Comparison of ENCODE assay signal across 8 mouse cellular contexts in genomic region chr7:128297291-128297616, GRCm38 (mm10). TPM values are rescaled to one million over a fixed set of nuclear protein-coding genes. Genes with fewer than 3 reads are reported as not detected.
DNase-seq lines count a peak whose midpoint lies in the region; ATAC-seq and TF ChIP-seq lines count a peak whose summit lies in the region.

No protein-coding gene starts in this region.

- peak overlapping the region; percentile 93 for H3K4me2 ChIP-seq in kidney, postnatal 0 days (ENCODE audit: low read length)
- peak overlapping the region; percentile 66 for H3K4me2 ChIP-seq in midbrain, embryonic 16.5 days (ENCODE audit: low read length)

- H3K9me3 ChIP-seq in kidney, postnatal 0 days (replicated peaks; ENCODE audit: low read length), result no peaks in the 10 kb centered on the region
- no peaks in the 10 kb centered on the region for H3K9me3 ChIP-seq in midbrain, embryonic 16.5 days (replicated peaks; ENCODE audit: control insufficient read depth, low read length, poor library complexity, severe bottlenecking)

- H3K27me3 ChIP-seq in kidney, postnatal 0 days (ENCODE audit: insufficient read depth, low read length), result no peaks in the 10 kb centered on the region
- no peaks in the 10 kb centered on the region for H3K27me3 ChIP-seq in midbrain, embryonic 16.5 days (ENCODE audit: control insufficient read depth, insufficient read depth, low read depth, low read length)

- TF ChIP-seq CTCF in kidney, postnatal 0 days (IDR thresholded peaks at IDR 0.05; ENCODE audit: low read depth), result no peak
- no peak for TF ChIP-seq CTCF in cortical plate, adult 2 months (IDR thresholded peaks at IDR 0.05; ENCODE audit: extremely low read depth, insufficient read depth, low read length)

- 0 out of 2 replicates have a peak, but pooled peaks cover 3% of the 10 kb centered on the region for H3K36me3 ChIP-seq in kidney, postnatal 0 days (ENCODE audit: insufficient read depth, low read length)
- no peaks in the 10 kb centered on the region for H3K36me3 ChIP-seq in midbrain, embryonic 16.5 days (ENCODE audit: control insufficient read depth, insufficient read depth, low read length)

- no peak for ATAC-seq in kidney, postnatal 0 days (replicated peaks; ENCODE audit: low FRiP score, low read depth)
- no peak for ATAC-seq in midbrain, embryonic 16.5 days

- peak overlapping the region; percentile 87 for H3K9ac ChIP-seq in kidney, postnatal 0 days (ENCODE audit: low read depth, low read length)
- H3K9ac ChIP-seq in midbrain, embryonic 16.5 days (ENCODE audit: low read depth, low read length), result peak overlapping the region; percentile 94

- whole genome bisulfite sequencing in kidney, postnatal 0 days, result 28% methylated on average over 10 of the region's 10 CpGs
- 37% methylated on average over 10 of the region's 10 CpGs for WGBS in midbrain, embryonic 16.5 days

- peak overlapping the region; percentile 80 for H3K4me3 ChIP-seq in kidney, postnatal 0 days (replicated peaks; ENCODE audit: low read depth, low read length)
- peak overlapping the region; percentile 41 for H3K4me3 ChIP-seq in cortical plate, adult 2 months (ENCODE audit: insufficient read depth, low read length)
- H3K4me3 ChIP-seq in midbrain, embryonic 16.5 days (ENCODE audit: low read depth, low read length), result peak overlapping the region; percentile 88

- TF ChIP-seq POLR2A in cortical plate, adult 2 months (IDR thresholded peaks at IDR 0.05; ENCODE audit: extremely low read depth, insufficient read depth, low read length), result no peak

- peak overlapping the region; percentile 92 for H3K27ac ChIP-seq in kidney, postnatal 0 days
- no peak overlapping the region for H3K27ac ChIP-seq in cortical plate, adult 2 months (ENCODE audit: insufficient read depth, low read length)
- H3K27ac ChIP-seq in midbrain, embryonic 16.5 days (ENCODE audit: low read length), result no peak overlapping the region

- H3K4me1 ChIP-seq in kidney, postnatal 0 days (replicated peaks; ENCODE audit: insufficient read depth, low read length), result peaks cover 13% of the 10 kb centered on the region; the same call in 1 of the 2 replicates
- H3K4me1 ChIP-seq in cortical plate, adult 2 months (ENCODE audit: control insufficient read depth, insufficient read depth, low read length), result peaks cover 4% of the 10 kb centered on the region
- peaks cover 13% of the 10 kb centered on the region for H3K4me1 ChIP-seq in midbrain, embryonic 16.5 days (ENCODE audit: control insufficient read depth, insufficient read depth, low read length)

- no peak for DNase-seq in kidney, postnatal 0 days (ENCODE audit: low spot score)
- no peak for DNase-seq in kidney, postnatal 4 days
- DNase-seq in induced T-regulatory cell, adult 2 months (ENCODE audit: low read depth), result peak; percentile 34
- no peak for DNase-seq in adrenal gland, adult 18-20 months (ENCODE audit: low spot score in 2 of 2)
- DNase-seq in frontal cortex, adult 2 months (ENCODE audit: extremely low spot score in 1 of 2, low spot score in 1 of 2), result no peak
- DNase-seq in kidney, postnatal 10 days, result no peak

RNA-seq across cellular contexts. Expression of gene BC017158, which starts 0.7 kb away (rescaled TPM):
- 22.1 and 23.4 TPM in 2 replicates for polyA plus RNA-seq in kidney, postnatal 0 days (2015; fragmentation: Nextera tagmentation; extraction: Ambion mirVana)
- 30.9 and 31.8 TPM in 2 replicates for polyA plus RNA-seq in cortical plate, adult 2 months (2012; rRNA removed)
- 22.9 and 25.9 TPM in 2 replicates for polyA plus RNA-seq in midbrain, embryonic 16.5 days (2015; fragmentation: Nextera tagmentation; extraction: Ambion mirVana)
- 10 to 100 TPM; 26.6 to 31.4 TPM for total RNA-seq in adrenal gland, adult 18-20 months (2021)
- 34.2 and 35.5 TPM in 2 replicates for polyA plus RNA-seq in frontal cortex, adult 2 months (2012; rRNA removed)

RNA-seq across cellular contexts. Expression of gene Slc5a2, which starts 31.8 kb away (rescaled TPM):
- 6.6 and 8.5 TPM in 2 replicates for polyA plus RNA-seq in kidney, postnatal 0 days (2015; fragmentation: Nextera tagmentation; extraction: Ambion mirVana)
- not detected in 2 replicates for polyA plus RNA-seq in cortical plate, adult 2 months (2012; rRNA removed)
- polyA plus RNA-seq in midbrain, embryonic 16.5 days (2015; fragmentation: Nextera tagmentation; extraction: Ambion mirVana), result not detected in 2 replicates
- 1 to 10 TPM in 1 of 2 experiments, not detected in 1; 1.3 TPM for total RNA-seq in adrenal gland, adult 18-20 months (2021)
- polyA plus RNA-seq in frontal cortex, adult 2 months (2012; rRNA removed), result 0.04 and 0.06 TPM in 2 replicates

RNA-seq across cellular contexts. Expression of gene Tgfb1i1, which starts 50.6 kb away (rescaled TPM):
- polyA plus RNA-seq in kidney, postnatal 0 days (2015; fragmentation: Nextera tagmentation; extraction: Ambion mirVana), result 78.8 and 90.7 TPM in 2 replicates
- 16.4 and 17.6 TPM in 2 replicates for polyA plus RNA-seq in cortical plate, adult 2 months (2012; rRNA removed)
- 22.0 and 23.3 TPM in 2 replicates for polyA plus RNA-seq in midbrain, embryonic 16.5 days (2015; fragmentation: Nextera tagmentation; extraction: Ambion mirVana)
- 10 to 100 TPM; 19.0 to 30.6 TPM for total RNA-seq in adrenal gland, adult 18-20 months (2021)
- polyA plus RNA-seq in frontal cortex, adult 2 months (2012; rRNA removed), result 14.5 and 16.9 TPM in 2 replicates

RNA-seq across cellular contexts. Expression of gene 9130023H24Rik, which starts 59.4 kb away (rescaled TPM):
- 6.7 and 8.3 TPM in 2 replicates for polyA plus RNA-seq in kidney, postnatal 0 days (2015; fragmentation: Nextera tagmentation; extraction: Ambion mirVana)
- 1.9 and 2.4 TPM in 2 replicates for polyA plus RNA-seq in cortical plate, adult 2 months (2012; rRNA removed)
- polyA plus RNA-seq in midbrain, embryonic 16.5 days (2015; fragmentation: Nextera tagmentation; extraction: Ambion mirVana), result 6.8 and 7.7 TPM in 2 replicates
- 1 to 10 TPM; 5.2 to 6.0 TPM for total RNA-seq in adrenal gland, adult 18-20 months (2021)
- polyA plus RNA-seq in frontal cortex, adult 2 months (2012; rRNA removed), result 1.8 and 2.6 TPM in 2 replicates
